Mouse (Mus musculus) 3134 (cell line): ENCODE measurements at regions not wholly inside any gene's neighbourhood (a gene's known extent, or its start where the extent isn't known, plus 50 kb on each side); places are given as distances from the start of the nearest gene placed in this dataset.

ENCODE experiments used
- DNase-seq: peaks from one replicate; pipeline ENCODE4 v3.0.0-alpha.2; 2011; ENCODE audit warnings: low spot score; ENCODE audit not compliant: insufficient read length; ENCODE audit errors: extremely low read depth

- DNase-seq, result no peak
Measured at GRCm38 (mm10) chr3:128230390-128230789, 334.3 kb upstream of the Fam241a start.

GRCm38 (mm10) chr3:128226930-128227585 lies 330.9 kb upstream of the Fam241a start:
- no peak for DNase-seq

GRCm38 (mm10) chr3:128226503-128226902 lies 330.4 kb upstream of the Fam241a start:
- DNase-seq, result no peak

GRCm38 (mm10) chr3:128222344-128222743 lies 326.2 kb upstream of the Fam241a start:
- DNase-seq, result no peak

- DNase-seq, result no peak
Measured at GRCm38 (mm10) chr3:128221625-128222024, 325.5 kb upstream of the Fam241a start.

GRCm38 (mm10) chr3:128220776-128221550 lies 324.8 kb upstream of the Fam241a start:
- no peak for DNase-seq

- no peak for DNase-seq
Measured at GRCm38 (mm10) chr3:128217765-128218415, 321.8 kb upstream of the Fam241a start.

- DNase-seq, result no peak
Measured at GRCm38 (mm10) chr3:128212256-128212655, 316.1 kb upstream of the Fam241a start.

GRCm38 (mm10) chr3:128210591-128210990 lies 314.5 kb upstream of the Fam241a start:
- no peak for DNase-seq

- no peak for DNase-seq
Measured at GRCm38 (mm10) chr3:128206948-128207347, 310.8 kb upstream of the Fam241a start.

- no peak for DNase-seq
Measured at GRCm38 (mm10) chr3:128206483-128206882, 310.4 kb upstream of the Fam241a start.

- DNase-seq, result no peak
Measured at GRCm38 (mm10) chr3:128200574-128201235, 304.6 kb upstream of the Fam241a start.

GRCm38 (mm10) chr3:128199466-128199865 lies 303.3 kb upstream of the Fam241a start:
- DNase-seq, result no peak

- no peak for DNase-seq
Measured at GRCm38 (mm10) chr3:128192046-128192800, 296.1 kb upstream of the Fam241a start.

- DNase-seq, result no peak
Measured at GRCm38 (mm10) chr3:128187330-128188044, 291.4 kb upstream of the Fam241a start.

- DNase-seq, result no peak
Measured at GRCm38 (mm10) chr3:128186278-128186677, 290.2 kb upstream of the Fam241a start.

- no peak for DNase-seq
Measured at GRCm38 (mm10) chr3:128181221-128181908, 285.2 kb upstream of the Fam241a start.

- no peak for DNase-seq
Measured at GRCm38 (mm10) chr3:128149216-128149615, 253.1 kb upstream of the Fam241a start.

- DNase-seq, result no peak
Measured at GRCm38 (mm10) chr3:128145329-128145728, 249.2 kb upstream of the Fam241a start.
